Mouse (Mus musculus) embryonic facial prominence, embryonic 10.5 days (tissue): ENCODE measurements around the gene Adamts4. TPM values are rescaled to one million over a fixed set of nuclear protein-coding genes. Genes with fewer than 3 reads are reported as not detected.

Experiments
- DNase-seq: peaks from one replicate; pipeline ENCODE4 v3.0.0-alpha.2; 2017; ENCODE audit warnings: low spot score
- H3K27ac ChIP-seq: fragments of 300-500 bp; sonication (generic); replicated peaks from 2 replicates; pipeline ENCODE4 v1.5.1; 2016; ENCODE audit warnings: mild to moderate bottlenecking
- H3K27me3 ChIP-seq: fragments of 300-500 bp; sonication (generic); replicated peaks from 2 replicates; pipeline ENCODE4 v1.6.1; 2016; ENCODE audit warnings: low read depth, mild to moderate bottlenecking; ENCODE audit not compliant: poor library complexity, severe bottlenecking
- H3K36me3 ChIP-seq: fragments of 300-500 bp; sonication (generic); replicated peaks from 2 replicates; pipeline ENCODE4 v1.6.1; 2016; ENCODE audit warnings: mild to moderate bottlenecking, moderate library complexity
- H3K4me1 ChIP-seq: fragments of 300-500 bp; sonication (generic); 2 replicates; pipeline ENCODE4 v1.6.1; 2016
- H3K4me3 ChIP-seq: fragments of 300-500 bp; sonication (generic); 2 replicates; pipeline ENCODE4 v1.5.1; 2016; ENCODE audit warnings: mild to moderate bottlenecking, moderate library complexity
- H3K9me3 ChIP-seq: fragments of 300-500 bp; sonication (generic); 2 replicates; pipeline ENCODE4 v1.6.1; 2016; ENCODE audit warnings: mild to moderate bottlenecking
- WGBS: fragments of 180-500 bp; shearing (Covaris S2); methylation state at CpG from one replicate; pipeline ENCODE4 v1.1.7; 2016; 5-methylcytosine and 5-hydroxymethylcytosine counted together
- polyA plus RNA-seq: library from polyadenylated mRNA; unstranded; fragments of >200 nt; fragmentation: Nextera tagmentation; extraction: Ambion mirVana; gene quantifications from 2 replicates; pipeline ENCODE4 v1.2.1, GENCODE M21; 2016

Adamts4 gene
- 11.8 and 12.7 TPM in 2 replicates for polyA plus RNA-seq

DNA sequence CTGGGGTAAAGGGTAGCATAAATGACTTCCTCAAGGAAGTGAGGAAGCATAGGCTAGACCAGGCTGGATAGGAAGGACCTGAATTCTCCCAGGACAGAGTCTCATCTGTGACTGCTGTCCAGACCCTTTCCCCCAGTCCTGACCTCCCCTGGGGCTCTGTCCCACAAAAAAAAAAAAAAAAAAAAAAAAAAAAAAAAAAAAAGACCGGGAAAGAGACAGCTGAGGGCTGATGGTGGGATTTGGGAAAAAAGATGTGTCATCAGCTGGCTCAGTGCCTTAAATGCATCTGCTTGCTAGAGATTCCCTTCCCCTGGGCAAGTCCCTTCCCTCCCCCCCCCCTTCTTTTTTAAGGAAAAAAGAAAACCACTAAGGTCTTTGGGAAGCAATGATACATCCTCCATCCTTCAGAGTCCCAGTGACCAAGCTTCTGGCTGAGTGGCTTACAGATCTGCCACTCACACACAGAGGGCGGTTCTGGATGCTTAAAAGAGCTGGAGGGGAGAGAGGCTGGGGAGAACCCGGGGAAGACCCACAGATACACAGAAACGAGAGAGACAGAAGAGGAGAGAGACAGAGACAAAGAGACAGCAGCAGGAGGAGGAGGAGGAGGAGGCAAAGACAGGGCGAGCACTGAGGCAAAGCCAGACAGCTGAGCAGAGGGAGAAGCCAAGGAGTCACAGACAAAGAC is at the start of gene Adamts4:
Adamts4 (plus strand) TSS at position 509 of the 688 bp plus-strand sequence.
- WGBS: 15% methylated on average over 5 of the region's 5 CpGs
- Histone ChIP-seq H3K27ac (peak within 1 kb of the TSS; percentile 92), H3K4me3 (peak within 1 kb of the TSS; percentile 61), H3K36me3 (peaks cover 31% of the 10 kb centered on the region), H3K9me3 (no peaks in the 10 kb centered on the region), H3K4me1 (peaks cover 73% of the 10 kb centered on the region), H3K27me3 (no peaks in the 10 kb centered on the region)
- peak; percentile 74 for DNase-seq

DNA sequence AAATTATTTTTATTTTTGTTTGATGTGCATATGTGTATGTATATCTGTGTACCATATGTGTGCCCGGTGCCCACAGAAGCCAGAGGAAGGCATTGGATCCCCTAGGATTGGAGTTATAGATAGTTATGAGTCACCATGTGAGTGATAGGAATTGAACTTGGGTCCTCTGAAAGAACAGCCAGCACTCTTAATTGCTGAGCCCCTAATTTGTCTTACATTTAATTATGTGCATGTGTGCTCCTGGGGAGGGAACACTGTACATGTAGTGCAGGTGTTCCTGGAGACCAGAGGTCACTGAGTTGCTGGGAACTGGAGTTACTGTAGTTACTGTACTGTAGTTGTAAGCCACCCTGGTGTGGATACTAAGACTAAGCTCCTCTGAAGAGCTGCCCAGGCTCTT is 49.5 kb upstream of the Adamts4 start:
- Histone ChIP-seq H3K4me1 (peaks cover 6% of the 10 kb centered on the region), H3K4me3 (no peak overlapping the region), H3K9me3 (no peaks in the 10 kb centered on the region), H3K27ac (no peak overlapping the region), H3K27me3 (peaks cover 42% of the 10 kb centered on the region), H3K36me3 (no peaks in the 10 kb centered on the region)
- 94% methylated on average over 1 of the region's 1 CpGs for WGBS
- DNase-seq: no peak

DNA sequence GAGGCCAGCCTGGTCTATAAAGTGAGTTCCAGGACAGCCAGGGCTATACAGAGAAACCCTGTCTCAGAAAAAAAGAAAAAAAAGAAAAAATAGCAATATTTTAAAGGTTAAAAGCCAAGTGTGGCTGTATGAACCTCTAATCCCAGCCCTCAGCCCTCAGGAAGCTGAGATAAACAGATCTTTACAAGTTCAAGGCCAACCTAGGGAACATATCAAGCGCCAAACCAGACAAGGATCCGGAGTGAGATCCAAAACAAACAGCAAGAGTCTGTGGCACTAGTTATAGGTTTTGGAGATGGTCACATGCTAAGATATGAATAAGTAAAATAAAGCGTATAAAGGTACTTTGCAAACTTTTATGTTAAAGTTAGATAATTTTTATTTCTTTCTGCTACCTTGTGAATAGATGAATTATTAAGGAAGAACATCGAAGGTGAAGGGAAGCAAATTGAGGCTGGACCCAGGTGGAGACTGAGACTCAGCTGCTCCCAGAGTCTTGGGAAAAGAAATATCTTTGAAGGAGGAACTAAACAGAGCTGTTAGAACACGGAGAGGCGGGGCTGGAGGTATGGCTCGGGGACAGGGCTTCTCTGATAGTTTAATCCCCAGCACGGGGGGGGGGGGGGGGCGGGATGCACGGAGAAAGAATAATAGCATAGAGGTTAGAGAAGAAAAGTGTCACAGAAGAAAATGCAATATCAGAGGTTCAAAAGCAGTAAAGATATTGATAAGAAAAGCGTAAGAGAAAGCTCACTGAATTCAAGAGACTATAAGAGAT is 46.6 kb upstream of the Adamts4 start:
- Histone ChIP-seq H3K4me3 (no peak overlapping the region), H3K4me1 (no peaks in the 10 kb centered on the region), H3K36me3 (no peaks in the 10 kb centered on the region), H3K27ac (no peak overlapping the region), H3K9me3 (no peaks in the 10 kb centered on the region), H3K27me3 (peaks cover 14% of the 10 kb centered on the region; the same call in 1 of the 2 replicates)
- no peak for DNase-seq
- 55% methylated on average over 11 of the region's 11 CpGs for WGBS

DNA sequence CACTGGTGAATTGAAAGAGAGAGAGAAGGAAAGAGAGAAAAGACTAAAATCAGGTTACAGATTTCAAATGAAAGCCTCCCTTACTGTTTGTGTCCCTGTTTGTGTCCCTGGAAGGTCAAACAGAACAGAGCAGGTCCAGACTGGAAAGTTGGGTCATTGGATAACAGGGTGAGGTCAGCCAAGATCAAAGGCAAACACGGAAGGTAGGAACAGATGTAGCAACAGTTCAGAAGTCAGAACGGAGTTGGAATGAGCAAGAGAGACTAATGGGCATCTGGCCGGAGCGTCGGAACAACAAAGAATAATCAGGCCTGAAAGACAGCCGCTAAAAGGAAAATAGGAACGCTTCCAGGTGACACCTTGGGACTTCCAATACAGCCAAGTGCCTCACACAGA is 46.0 kb upstream of the Adamts4 start:
- Histone ChIP-seq H3K27me3 (0 out of 2 replicates have a peak, but pooled peaks cover 8% of the 10 kb centered on the region), H3K9me3 (no peaks in the 10 kb centered on the region), H3K4me1 (peaks cover under 1% of the 10 kb centered on the region; the same call in 1 of the 2 replicates), H3K36me3 (no peaks in the 10 kb centered on the region), H3K4me3 (no peak overlapping the region), H3K27ac (no peak overlapping the region)
- WGBS: 54% methylated on average over 7 of the region's 7 CpGs
- DNase-seq: no peak

DNA sequence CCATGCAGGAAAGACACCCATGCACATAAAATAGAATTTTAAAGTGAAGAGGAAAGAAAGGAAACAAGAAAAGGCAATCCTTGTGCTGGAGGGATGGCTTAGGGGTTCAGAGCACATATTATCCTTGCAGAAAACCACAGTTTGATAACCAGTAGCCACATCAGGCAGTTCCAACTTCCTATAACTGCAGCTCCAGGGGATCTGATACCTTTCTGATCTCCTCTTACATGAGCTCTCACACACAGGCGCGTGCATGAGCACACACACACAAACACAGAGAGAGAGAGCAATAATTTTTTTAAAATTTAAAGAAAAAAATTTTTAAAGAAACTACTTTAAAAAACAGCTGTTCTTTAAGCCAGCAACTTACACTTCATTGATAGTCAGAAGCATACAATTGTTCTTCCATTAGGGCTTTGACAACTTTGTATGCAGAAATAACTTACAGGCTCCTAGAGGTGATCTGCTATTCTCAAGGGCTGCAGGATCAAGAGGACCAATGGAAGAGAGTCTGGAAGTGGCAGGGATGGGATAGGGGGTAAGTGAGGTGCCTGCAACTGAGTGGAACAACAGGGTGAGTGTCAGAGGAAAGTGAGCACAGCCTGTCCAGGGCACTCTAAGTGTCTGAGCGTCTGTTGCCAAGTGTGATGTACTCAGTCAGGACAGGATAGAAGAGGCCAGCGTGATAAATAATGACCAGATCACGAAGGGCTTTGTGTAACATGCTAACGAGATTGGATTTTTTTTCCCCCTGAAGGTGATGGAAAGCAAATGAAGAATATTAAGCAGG is 44.3 kb upstream of the Adamts4 start:
- H3K36me3 ChIP-seq: no peaks in the 10 kb centered on the region
- H3K4me3 ChIP-seq: no peak overlapping the region
- peaks cover 5% of the 10 kb centered on the region; the same call in 1 of the 2 replicates for H3K4me1 ChIP-seq
- H3K9me3 ChIP-seq: no peaks in the 10 kb centered on the region
- 0 out of 2 replicates have a peak, but pooled peaks cover 3% of the 10 kb centered on the region for H3K27me3 ChIP-seq
- no peak for DNase-seq
- H3K27ac ChIP-seq: no peak overlapping the region
- 82% methylated on average over 6 of the region's 6 CpGs for WGBS

DNA sequence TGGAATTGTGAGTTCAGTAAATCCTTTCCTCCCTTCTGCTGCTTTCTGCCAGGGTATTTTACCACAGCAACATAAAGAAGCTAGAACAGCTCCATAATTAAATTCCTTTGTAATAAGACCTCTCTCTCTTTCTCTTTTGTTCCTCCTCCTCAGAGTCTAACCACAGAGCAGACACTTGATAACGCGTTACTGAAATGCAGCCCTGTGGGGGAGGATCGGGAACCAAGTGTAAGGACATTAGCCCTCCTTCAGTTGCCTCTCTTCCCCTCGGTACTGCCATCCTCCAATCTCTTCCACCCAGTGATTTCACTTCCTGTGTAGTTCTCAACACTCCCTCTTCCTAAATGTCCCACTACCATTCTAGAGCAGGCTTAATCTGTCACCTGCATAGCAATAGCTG is 40.8 kb upstream of the Adamts4 start:
- Histone ChIP-seq H3K4me1 (peaks cover 20% of the 10 kb centered on the region), H3K27ac (no peak overlapping the region), H3K36me3 (no peaks in the 10 kb centered on the region), H3K4me3 (no peak overlapping the region), H3K27me3 (no peaks in the 10 kb centered on the region), H3K9me3 (no peaks in the 10 kb centered on the region)
- 29% methylated on average over 4 of the region's 4 CpGs for WGBS
- no peak for DNase-seq

DNA sequence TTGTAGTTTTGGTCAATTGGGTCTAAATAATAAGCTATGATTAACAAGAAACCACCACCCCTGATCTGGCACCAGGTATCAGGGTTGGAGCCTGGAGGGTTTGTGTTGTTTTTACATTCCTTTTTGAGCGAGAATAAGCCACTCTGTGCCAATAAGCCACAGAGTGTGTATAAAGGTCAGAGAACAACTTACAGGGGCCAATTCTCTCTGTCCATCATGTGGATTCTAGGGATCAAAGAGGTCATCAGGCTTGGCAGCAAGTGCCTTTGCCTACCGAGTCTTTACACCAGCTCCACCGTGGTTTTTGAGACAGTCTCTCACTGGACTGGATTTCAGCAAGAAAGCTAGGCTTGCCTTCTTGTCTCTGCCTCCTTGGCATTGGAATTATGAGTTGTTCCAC is 37.4 kb upstream of the Adamts4 start:
- DNase-seq: no peak
- H3K36me3 ChIP-seq: no peaks in the 10 kb centered on the region
- 38% methylated on average over 3 of the region's 3 CpGs for WGBS
- no peaks in the 10 kb centered on the region for H3K9me3 ChIP-seq
- no peak overlapping the region for H3K27ac ChIP-seq
- H3K27me3 ChIP-seq: no peaks in the 10 kb centered on the region
- peaks cover 20% of the 10 kb centered on the region for H3K4me1 ChIP-seq
- no peak overlapping the region for H3K4me3 ChIP-seq

DNA sequence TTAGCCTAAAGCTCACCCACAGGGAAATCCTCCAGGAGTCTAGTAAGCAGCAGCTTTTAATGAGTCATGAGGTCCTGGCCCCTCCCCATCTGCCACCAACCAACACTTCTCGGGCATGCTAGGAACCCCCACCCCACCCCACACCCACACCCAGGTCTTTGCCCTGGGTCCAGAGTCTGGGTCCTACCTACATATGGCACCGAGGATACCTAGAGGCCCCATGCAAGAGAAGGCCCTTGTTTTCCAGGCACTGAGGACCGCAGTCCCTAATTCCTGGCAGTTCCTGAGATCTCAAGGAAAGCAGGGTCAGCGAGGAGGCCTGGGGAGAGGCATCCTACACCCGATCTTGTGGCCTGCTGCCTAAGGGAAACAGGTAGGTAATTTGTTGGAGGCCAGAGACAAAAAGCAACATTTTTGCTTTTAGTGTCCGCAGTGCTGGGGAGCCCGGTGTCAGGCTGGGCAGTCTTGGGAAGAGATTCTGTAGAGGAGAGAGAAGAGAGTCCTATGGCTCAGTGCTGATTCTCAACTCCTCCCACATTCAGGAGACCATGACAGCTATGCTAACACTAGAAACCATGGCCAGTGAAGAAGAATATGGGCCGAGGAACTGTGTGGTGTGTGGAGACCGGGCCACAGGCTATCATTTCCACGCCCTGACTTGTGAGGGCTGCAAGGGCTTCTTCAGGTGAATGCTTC is 36.3 kb upstream of the Adamts4 start, which contains the start of gene Nr1i3:
Nr1i3 (plus strand) TSS at position 170 of the 696 bp plus-strand sequence.
- no peak for DNase-seq
- WGBS: 71% methylated on average over 10 of the region's 10 CpGs
- Histone ChIP-seq H3K4me3 (no peak within 1 kb of the TSS), H3K9me3 (no peaks in the 10 kb centered on the region), H3K36me3 (peaks cover 8% of the 10 kb centered on the region), H3K4me1 (peaks cover 20% of the 10 kb centered on the region), H3K27ac (no peak within 1 kb of the TSS; the same call in 1 of the 2 replicates), H3K27me3 (no peaks in the 10 kb centered on the region)

DNA sequence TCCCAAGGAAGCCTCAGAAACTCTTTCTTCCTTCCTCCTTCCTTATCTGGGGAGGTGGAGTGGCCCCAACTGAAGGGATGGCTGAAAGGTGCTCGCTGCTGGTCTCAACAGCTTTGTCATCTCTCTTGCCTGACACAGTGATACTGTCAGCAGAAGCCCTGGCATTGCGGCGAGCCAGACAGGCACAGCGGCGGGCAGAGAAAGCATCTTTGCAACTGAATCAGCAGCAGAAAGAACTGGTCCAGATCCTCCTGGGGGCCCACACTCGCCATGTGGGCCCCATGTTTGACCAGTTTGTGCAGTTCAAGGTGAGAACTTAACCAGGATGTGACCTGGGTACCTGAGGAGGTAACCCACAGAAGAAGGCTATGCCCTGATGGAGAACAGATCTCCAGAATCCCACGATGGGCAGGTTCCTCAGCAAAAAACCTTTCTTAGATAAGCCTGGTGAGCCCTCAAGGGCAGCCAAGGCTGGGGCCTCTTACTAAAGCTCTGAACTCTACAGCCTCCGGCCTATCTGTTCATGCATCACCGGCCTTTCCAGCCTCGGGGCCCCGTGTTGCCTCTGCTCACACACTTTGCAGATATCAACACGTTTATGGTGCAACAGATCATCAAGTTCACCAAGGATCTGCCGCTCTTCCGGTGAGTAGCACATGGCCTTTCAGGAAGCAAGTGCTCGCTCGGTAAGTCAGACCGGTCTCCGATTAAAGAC is 33.8 kb upstream of the Adamts4 start:
- DNase-seq: no peak
- WGBS: 91% methylated on average over 18 of the region's 18 CpGs
- Histone ChIP-seq H3K27me3 (no peaks in the 10 kb centered on the region), H3K9me3 (no peaks in the 10 kb centered on the region), H3K27ac (no peak overlapping the region), H3K36me3 (peaks cover 23% of the 10 kb centered on the region), H3K4me1 (peaks cover 24% of the 10 kb centered on the region), H3K4me3 (no peak overlapping the region)

DNA sequence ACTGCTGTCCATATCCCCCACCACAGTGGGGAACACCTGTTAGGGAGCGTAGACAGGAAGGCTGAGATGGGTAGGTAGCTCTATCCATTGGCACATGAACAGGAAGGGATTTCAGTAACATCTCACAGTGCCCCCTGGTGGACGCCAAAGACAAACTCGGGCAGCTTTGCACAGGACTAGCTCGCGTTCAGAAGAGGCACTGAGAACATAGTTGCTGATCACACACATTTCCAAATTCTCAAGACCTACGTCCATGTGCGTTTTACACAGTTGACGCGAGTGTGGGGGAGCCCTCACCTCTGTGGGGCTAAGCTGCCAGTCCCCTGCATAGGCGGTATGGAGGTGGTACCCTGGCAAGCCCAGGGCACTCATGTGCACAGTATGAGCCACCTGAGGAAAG is 29.4 kb upstream of the Adamts4 start:
- H3K9me3 ChIP-seq: no peaks in the 10 kb centered on the region
- 11% methylated on average over 10 of the region's 10 CpGs for whole genome bisulfite sequencing
- H3K27ac ChIP-seq: no peak overlapping the region
- H3K4me1 ChIP-seq: peaks cover 25% of the 10 kb centered on the region
- H3K27me3 ChIP-seq: no peaks in the 10 kb centered on the region
- peak; percentile 88 for DNase-seq
- H3K36me3 ChIP-seq: peaks cover 23% of the 10 kb centered on the region
- peak overlapping the region; percentile 76 for H3K4me3 ChIP-seq

DNA sequence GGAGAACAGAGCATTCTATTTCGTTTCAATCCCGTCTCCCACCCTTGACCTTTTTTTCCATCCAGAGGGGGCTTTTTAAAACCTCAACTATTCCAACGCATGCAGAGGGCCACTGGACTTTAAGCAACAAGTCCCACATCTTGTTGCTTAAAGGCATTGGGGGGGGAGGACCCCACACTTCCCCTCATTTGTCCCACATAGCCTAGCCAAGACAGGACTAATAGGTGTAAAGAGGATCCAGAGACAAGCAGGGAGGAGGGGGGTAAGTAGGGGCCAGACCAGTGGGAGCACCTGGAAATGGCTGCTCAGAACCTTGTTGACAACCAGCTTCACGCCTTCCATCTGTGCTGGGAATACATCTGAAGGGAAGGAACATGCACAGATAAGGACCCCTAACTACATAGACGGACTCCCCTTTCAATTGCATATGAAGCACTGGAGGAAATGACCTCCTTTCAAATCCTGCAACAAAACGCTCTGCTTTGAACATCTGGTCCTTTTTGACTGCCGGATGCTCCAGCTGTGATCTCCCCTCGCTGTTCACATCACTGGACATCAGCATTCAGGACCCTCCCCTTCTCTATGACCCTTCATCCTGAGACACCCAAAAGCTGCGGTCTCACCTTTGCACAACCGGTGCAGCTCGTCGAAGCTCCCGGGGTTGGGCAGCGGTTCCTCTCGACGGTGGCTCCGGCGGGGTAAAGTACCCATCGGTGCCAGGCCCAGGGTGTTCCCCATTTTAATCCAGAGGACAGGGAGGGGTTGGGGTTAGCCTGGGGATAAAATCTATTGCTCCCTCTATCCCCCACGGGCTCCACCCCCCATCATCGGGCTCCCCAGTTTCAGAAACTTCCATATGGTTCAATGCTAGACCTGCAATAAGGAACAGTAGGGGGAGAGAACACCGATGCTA is 28.7 kb upstream of the Adamts4 start:
- Histone ChIP-seq H3K4me3 (peak overlapping the region; percentile 76), H3K27ac (peak overlapping the region; percentile 85), H3K4me1 (peaks cover 25% of the 10 kb centered on the region), H3K36me3 (peaks cover 23% of the 10 kb centered on the region), H3K9me3 (no peaks in the 10 kb centered on the region), H3K27me3 (no peaks in the 10 kb centered on the region)
- 8% methylated on average over 22 of the region's 22 CpGs for WGBS
- peak; percentile 31 for DNase-seq
